Mouse (Mus musculus) MEL (cell line): ENCODE data around the gene B3galt5.

ENCODE experiments used
- BHLHE40 ChIP-seq: IDR thresholded peaks from 2 replicates; pipeline ENCODE4 v1.6.1; 2012; ENCODE audit warnings: low read depth, mild to moderate bottlenecking, inconsistent platforms, low read length, improper control_type of control experiment, borderline replicate concordance
- CHD1 ChIP-seq: IDR thresholded peaks from 2 replicates; pipeline ENCODE4 v1.6.1; 2012; ENCODE audit warnings: low read depth, mild to moderate bottlenecking, inconsistent platforms, low read length, improper control_type of control experiment
- CHD2 ChIP-seq: IDR thresholded peaks from 2 replicates; pipeline ENCODE4 v1.6.1; 2011; ENCODE audit warnings: low read length, improper control_type of control experiment
- CTCF ChIP-seq, 3 experiments: IDR thresholded peaks in 2 of 3; conservative IDR thresholded peaks in 1 of 3; 2 replicates each; pipeline ENCODE4 v1.5.1; 2011 to 2012; ENCODE audit warnings: low read length in 3 of 3, low read depth in 2 of 3, mild to moderate bottlenecking in 2 of 3, improper control_type of control experiment in 1 of 3, inconsistent platforms in 1 of 3, mixed read lengths in 1 of 3, moderate library complexity in 1 of 3; ENCODE audit not compliant: control insufficient read depth in 1 of 3, insufficient read depth in 1 of 3, poor library complexity in 1 of 3, severe bottlenecking in 1 of 3
- E2F4 ChIP-seq: IDR thresholded peaks from 2 replicates; pipeline ENCODE4 v1.6.1; 2011; ENCODE audit warnings: low read depth, low read length, improper control_type of control experiment, borderline replicate concordance
- MAFK ChIP-seq: IDR thresholded peaks from 2 replicates; pipeline ENCODE4 v1.6.1; 2011; ENCODE audit warnings: low read depth, mild to moderate bottlenecking, low read length, improper control_type of control experiment, borderline replicate concordance
- POLR2A ChIP-seq, 2 experiments: IDR thresholded peaks; 2 replicates each; pipeline ENCODE4 v1.6.1; 2011 to 2012; ENCODE audit warnings: low read length in 2 of 2, mild to moderate bottlenecking in 2 of 2, control low read depth in 1 of 2, improper control_type of control experiment in 1 of 2, low read depth in 1 of 2, moderate library complexity in 1 of 2; ENCODE audit not compliant: control insufficient read depth in 1 of 2, insufficient read depth in 1 of 2, poor library complexity in 1 of 2
- TBP ChIP-seq: IDR thresholded peaks from 2 replicates; pipeline ENCODE4 v1.8.0; 2011; ENCODE audit warnings: low read depth, low read length, improper control_type of control experiment
- UBTF ChIP-seq: IDR thresholded peaks from 2 replicates; pipeline ENCODE4 v1.6.1; 2012; ENCODE audit warnings: low read depth, mild to moderate bottlenecking, inconsistent platforms, low read length, improper control_type of control experiment, moderate library complexity, borderline replicate concordance; ENCODE audit not compliant: insufficient read depth
- ZKSCAN1 ChIP-seq: IDR thresholded peaks from 2 replicates; pipeline ENCODE4 v1.6.1; 2012; ENCODE audit warnings: low read depth, mild to moderate bottlenecking, inconsistent platforms, low read length, improper control_type of control experiment, moderate library complexity
- ZNF384 ChIP-seq: IDR thresholded peaks from 2 replicates; pipeline ENCODE4 v1.6.1; 2012; ENCODE audit warnings: low read depth, mild to moderate bottlenecking, inconsistent platforms, low read length, improper control_type of control experiment

GRCm38 (mm10) chr16:96209789-96210188, 25.8 kb upstream of the B3galt5 start:
- TF ChIP-seq POLR2A (IDR thresholded peaks at IDR 0.05; ENCODE audit: control insufficient read depth in 1 of 2, insufficient read depth in 1 of 2, low read depth in 1 of 2, low read length in 2 of 2, poor library complexity in 1 of 2): no peak
- TF ChIP-seq BHLHE40: no peak
- no peak for TF ChIP-seq UBTF
- no peak for TF ChIP-seq CTCF (IDR thresholded peaks at IDR 0.05 in 2 of 3, conservative IDR thresholded peaks at IDR 0.05 in 1 of 3; ENCODE audit: control insufficient read depth in 1 of 3, insufficient read depth in 1 of 3, low read depth in 2 of 3, low read length in 3 of 3, poor library complexity in 1 of 3, severe bottlenecking in 1 of 3)
- TF ChIP-seq ZNF384: no peak
- TF ChIP-seq CHD1: no peak
- TF ChIP-seq ZKSCAN1: no peak
- TF ChIP-seq E2F4: no peak
- no peak for TF ChIP-seq CHD2
- TF ChIP-seq TBP: no peak
- TF ChIP-seq MAFK: no peak
